Mouse (Mus musculus) adipose tissue, adult 10 weeks (tissue): ENCODE results near the gene Parpbp. TPM values are rescaled to one million over a fixed set of nuclear protein-coding genes. Genes with fewer than 3 reads are reported as not detected.

Experiments
- polyA plus RNA-seq: library from polyadenylated mRNA; stranded (reverse); fragments of 350-450 nt; fragmentation: Illumina TruSeq; extraction: RNeasy Lipid Tissue Mini Kit (QIAGEN cat#74804); gene quantifications from one replicate; pipeline ENCODE4 v1.2.3, GENCODE M21; 2014; ENCODE audit warnings: low read depth, low replicate concordance

The Parpbp gene
- polyA plus RNA-seq = 0.94 TPM

GRCm38 (mm10) chr10:88146707-88147477 is at the start of gene Parpbp, which contains the start of gene Nup37:
Gene Parpbp (minus strand): TSS chr10:88146941.
Gene Nup37 (plus strand): TSS chr10:88146992.

GRCm38 (mm10) chr10:88090772-88091171 is 56.0 kb downstream of the Parpbp start, which contains the start of gene Pmch:
Gene Pmch (plus strand): TSS chr10:88091072.

Other genes with a start within 250 kb of the Parpbp start
- not detected for gene Pmch, start 55.9 kb downstream of the Parpbp start, polyA plus RNA-seq
- 8.7 TPM for gene Nup37, start 51 bp upstream of the Parpbp start, polyA plus RNA-seq
- gene Washc3, start 54.2 kb upstream of the Parpbp start, polyA plus RNA-seq = 55.9 TPM
- gene Dram1, start 232.1 kb upstream of the Parpbp start, polyA plus RNA-seq = 58.7 TPM
- gene Gnptab, start 232.2 kb upstream of the Parpbp start, polyA plus RNA-seq = 20.7 TPM